Mouse (Mus musculus) neural tube, embryonic 15.5 days (tissue): Measurements from ENCODE around the gene Efhd2. TPM values are rescaled to one million over a fixed set of nuclear protein-coding genes. Genes with fewer than 3 reads are reported as not detected.

Source experiments
- ATAC-seq: fragments of 200-750 bp; cut with Nextera tagmentation; 2 replicates; pipeline ENCODE4 v1.8.0; 2017; ENCODE audit warnings: mild to moderate bottlenecking, moderate TSS enrichment, moderate library complexity; ENCODE audit not compliant: low FRiP score
- H3K27ac ChIP-seq: fragments of 300-500 bp; sonication (generic); replicated peaks from 2 replicates; pipeline ENCODE4 v1.5.1; 2015; ENCODE audit warnings: mild to moderate bottlenecking, inconsistent platforms
- H3K27me3 ChIP-seq: fragments of 300-500 bp; sonication (generic); replicated peaks from 2 replicates; pipeline ENCODE4 v1.6.1; 2015; ENCODE audit warnings: inconsistent platforms
- H3K36me3 ChIP-seq: fragments of 300-500 bp; sonication (generic); 2 replicates; pipeline ENCODE4 v1.6.1; 2015; ENCODE audit warnings: inconsistent platforms
- H3K4me1 ChIP-seq: fragments of 300-500 bp; sonication (generic); 2 replicates; pipeline ENCODE4 v1.6.1; 2015; ENCODE audit warnings: inconsistent platforms
- H3K4me2 ChIP-seq: fragments of 300-500 bp; sonication (generic); 2 replicates; pipeline ENCODE4 v1.6.1; 2015; ENCODE audit warnings: inconsistent platforms, mild to moderate bottlenecking, moderate library complexity
- H3K4me3 ChIP-seq: fragments of 300-500 bp; sonication (generic); replicated peaks from 2 replicates; pipeline ENCODE4 v1.5.1; 2015; ENCODE audit warnings: mild to moderate bottlenecking, inconsistent platforms
- H3K9ac ChIP-seq: fragments of 300-500 bp; sonication (generic); replicated peaks from 2 replicates; pipeline ENCODE4 v1.6.1; 2015; ENCODE audit warnings: mild to moderate bottlenecking, inconsistent platforms
- H3K9me3 ChIP-seq: fragments of 300-500 bp; sonication (generic); replicated peaks from 2 replicates; pipeline ENCODE4 v1.6.1; 2016; ENCODE audit warnings: inconsistent platforms
- WGBS: fragments of 180-500 bp; shearing (Covaris S2); methylation state at CpG from one replicate; pipeline ENCODE4 v1.1.7; 2015; ENCODE audit warnings: mixed read lengths; 5-methylcytosine and 5-hydroxymethylcytosine counted together
- polyA plus RNA-seq: library from polyadenylated mRNA; unstranded; fragments of >200 nt; fragmentation: Nextera tagmentation; extraction: Ambion mirVana; gene quantifications from 2 replicates; pipeline ENCODE4 v1.2.1, GENCODE M21; 2015

Efhd2 gene
- 75.6 and 85.4 TPM in 2 replicates for polyA plus RNA-seq

DNA sequence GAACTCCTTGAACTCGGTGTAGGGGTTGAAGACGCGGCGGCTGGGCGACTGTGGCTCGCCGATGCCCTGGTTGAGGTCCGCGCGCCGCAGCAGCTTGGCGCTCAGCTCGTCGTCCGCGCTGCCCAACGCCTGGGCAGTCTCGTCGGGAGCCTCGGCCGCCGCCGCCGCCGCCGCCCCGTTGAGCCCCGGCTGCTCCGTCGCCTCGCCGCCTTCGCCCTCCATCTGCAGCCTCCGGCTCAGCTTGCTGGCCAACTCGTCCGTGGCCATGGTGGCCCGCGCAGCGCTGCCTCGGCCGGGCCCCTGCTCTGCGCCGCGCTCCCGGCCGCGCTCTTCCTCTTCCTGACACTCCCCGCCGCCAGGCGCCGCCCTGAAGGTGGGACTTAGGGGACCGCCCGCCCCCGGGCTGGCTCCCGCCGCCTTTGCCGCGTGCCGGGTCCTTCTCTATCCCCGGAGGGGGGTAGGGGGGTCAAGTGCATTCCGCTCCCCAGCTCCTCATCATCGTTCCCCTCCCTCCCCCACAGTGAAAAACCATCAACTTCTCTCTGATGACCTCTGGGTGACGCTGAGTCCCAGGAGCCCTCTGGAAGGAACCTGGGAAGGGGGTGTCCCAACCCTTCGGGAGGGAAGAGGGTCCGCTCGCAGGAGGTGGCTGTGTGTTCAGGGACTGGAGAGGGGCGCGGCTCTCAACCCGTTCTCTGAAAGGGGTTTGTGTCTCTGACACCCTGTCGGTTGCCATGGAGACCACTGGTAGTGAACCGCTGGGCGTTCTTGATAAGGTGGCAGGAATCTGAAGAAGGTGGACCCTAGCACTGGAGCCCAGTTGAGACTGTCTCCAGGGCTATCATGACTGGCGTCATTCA is at the start of gene Efhd2:
Gene Efhd2, minus strand, starts transcription at position 320 of the 860 bp plus-strand sequence.
- Histone ChIP-seq H3K27me3 (no peaks in the 10 kb centered on the region), H3K9ac (peak within 1 kb of the TSS; percentile 72), H3K4me1 (peaks cover 50% of the 10 kb centered on the region), H3K4me2 (peak within 1 kb of the TSS; percentile 75), H3K36me3 (no peaks in the 10 kb centered on the region), H3K4me3 (peak within 1 kb of the TSS; percentile 66), H3K27ac (peak within 1 kb of the TSS; percentile 72), H3K9me3 (no peaks in the 10 kb centered on the region)
- under 1% methylated on average over 59 of the region's 73 CpGs for WGBS
- peak; percentile 90 for ATAC-seq

DNA sequence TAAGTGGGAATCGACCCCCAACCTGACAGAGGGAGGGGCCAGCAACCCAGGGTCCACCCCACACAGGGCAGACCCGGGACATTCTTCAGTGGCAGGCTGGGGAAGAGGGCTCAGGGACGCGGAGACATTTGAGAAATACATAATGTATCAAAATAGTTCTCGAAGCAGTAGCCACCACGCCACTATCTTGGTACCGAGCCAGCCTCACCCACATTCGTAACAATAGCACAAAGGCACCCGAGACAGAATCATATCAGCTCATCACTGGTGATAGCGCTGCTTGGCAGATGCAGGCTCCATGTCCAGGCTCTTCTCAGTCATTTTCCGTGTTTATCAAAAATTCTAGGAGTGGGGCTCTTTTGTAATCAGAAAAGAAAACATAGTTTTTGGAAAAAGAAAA is 49.2 kb upstream of the Efhd2 start:
- no peak for ATAC-seq
- Histone ChIP-seq H3K9me3 (no peaks in the 10 kb centered on the region), H3K4me2 (no peak overlapping the region), H3K4me1 (peaks cover 3% of the 10 kb centered on the region), H3K27me3 (no peaks in the 10 kb centered on the region), H3K9ac (no peak overlapping the region), H3K4me3 (no peak overlapping the region), H3K27ac (no peak overlapping the region), H3K36me3 (no peaks in the 10 kb centered on the region)
- 92% methylated on average over 11 of the region's 11 CpGs for WGBS

DNA sequence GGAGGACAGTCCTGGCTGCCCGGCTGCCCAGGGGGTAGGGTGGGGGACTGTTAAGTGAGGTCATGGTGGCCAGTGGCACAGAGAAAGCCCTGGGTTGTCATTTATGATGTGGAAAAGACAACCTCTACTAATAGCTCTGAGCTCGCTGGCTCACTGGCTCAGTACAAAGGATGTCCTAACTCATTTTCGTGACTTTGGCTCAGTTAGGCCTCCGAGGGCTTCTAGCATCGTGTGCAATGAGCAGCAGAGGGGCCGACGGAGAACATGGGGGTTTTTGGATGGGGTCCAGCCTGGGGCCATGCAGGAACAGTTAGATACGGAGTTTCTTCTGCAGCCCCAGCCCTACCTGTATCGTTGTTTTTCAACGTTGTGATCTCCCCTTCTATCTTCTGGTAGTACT is 45.7 kb upstream of the Efhd2 start:
- Histone ChIP-seq H3K4me3 (no peak overlapping the region), H3K27me3 (no peaks in the 10 kb centered on the region), H3K27ac (no peak overlapping the region), H3K4me1 (0 out of 2 replicates have a peak, but pooled peaks cover 3% of the 10 kb centered on the region), H3K9me3 (no peaks in the 10 kb centered on the region), H3K9ac (no peak overlapping the region), H3K36me3 (no peaks in the 10 kb centered on the region), H3K4me2 (no peak overlapping the region)
- ATAC-seq, result no peak
- WGBS, result 80% methylated on average over 10 of the region's 10 CpGs

DNA sequence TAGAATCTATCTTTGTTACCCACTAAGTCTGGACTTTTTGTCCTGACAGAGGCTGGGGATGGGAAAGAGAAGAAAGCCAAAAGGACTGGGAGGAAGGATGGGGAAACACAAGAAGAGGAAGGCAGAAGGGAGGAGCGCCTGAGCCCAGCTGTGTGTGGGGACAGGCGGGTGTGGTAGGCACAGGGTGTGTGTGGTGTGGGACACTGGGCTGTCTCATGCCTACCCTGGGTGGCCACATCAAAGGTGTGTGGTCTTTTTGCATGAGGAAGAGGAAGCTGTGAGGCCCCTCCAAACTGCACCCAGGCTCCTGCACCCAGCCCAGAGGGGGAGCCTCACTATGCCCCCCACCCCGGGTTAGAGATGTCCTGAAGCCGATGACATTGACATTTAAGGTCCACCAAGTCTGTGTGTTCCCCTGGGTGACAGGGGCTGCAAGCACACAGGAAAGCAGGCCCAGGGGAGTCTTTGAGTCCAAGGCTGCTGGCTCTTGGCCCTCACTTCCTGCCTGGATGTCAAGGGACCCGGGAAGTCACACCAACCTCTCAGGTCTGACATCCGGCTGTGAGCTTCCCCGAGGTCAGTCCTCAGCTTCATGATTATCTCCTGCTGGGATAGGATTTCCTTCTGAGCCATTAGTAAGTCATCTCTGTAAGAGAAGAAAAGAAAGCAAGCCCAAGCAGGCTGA is 43.2 kb upstream of the Efhd2 start:
- H3K9ac ChIP-seq, result no peak overlapping the region
- H3K27me3 ChIP-seq, result no peaks in the 10 kb centered on the region
- no peaks in the 10 kb centered on the region for H3K36me3 ChIP-seq
- H3K27ac ChIP-seq, result no peak overlapping the region
- no peak overlapping the region for H3K4me3 ChIP-seq
- H3K4me1 ChIP-seq, result peaks cover 16% of the 10 kb centered on the region
- H3K9me3 ChIP-seq, result no peaks in the 10 kb centered on the region
- ATAC-seq, result no peak
- 68% methylated on average over 7 of the region's 7 CpGs for WGBS
- H3K4me2 ChIP-seq, result no peak overlapping the region

DNA sequence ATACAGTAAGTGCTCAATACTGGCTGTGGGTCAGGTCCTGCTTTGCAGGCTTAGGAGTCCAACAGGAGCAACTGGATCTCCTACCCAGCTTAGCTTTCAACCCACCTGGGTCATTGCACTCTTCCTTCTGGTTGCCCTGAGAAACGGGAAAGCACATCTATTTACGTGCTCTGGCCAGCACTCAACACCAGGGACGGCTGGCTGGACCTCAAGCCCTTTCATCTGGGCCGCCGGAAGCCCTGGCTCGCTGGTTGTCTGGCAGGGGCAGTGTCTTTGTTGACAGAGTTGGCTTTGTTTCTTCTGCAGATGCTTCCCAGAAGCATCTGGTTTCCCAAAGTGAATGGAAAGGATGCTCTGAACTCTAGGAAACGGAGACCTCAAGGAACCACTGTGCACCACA is 39.3 kb upstream of the Efhd2 start:
- 37% methylated on average over 7 of the region's 7 CpGs for WGBS
- ATAC-seq, result no peak

DNA sequence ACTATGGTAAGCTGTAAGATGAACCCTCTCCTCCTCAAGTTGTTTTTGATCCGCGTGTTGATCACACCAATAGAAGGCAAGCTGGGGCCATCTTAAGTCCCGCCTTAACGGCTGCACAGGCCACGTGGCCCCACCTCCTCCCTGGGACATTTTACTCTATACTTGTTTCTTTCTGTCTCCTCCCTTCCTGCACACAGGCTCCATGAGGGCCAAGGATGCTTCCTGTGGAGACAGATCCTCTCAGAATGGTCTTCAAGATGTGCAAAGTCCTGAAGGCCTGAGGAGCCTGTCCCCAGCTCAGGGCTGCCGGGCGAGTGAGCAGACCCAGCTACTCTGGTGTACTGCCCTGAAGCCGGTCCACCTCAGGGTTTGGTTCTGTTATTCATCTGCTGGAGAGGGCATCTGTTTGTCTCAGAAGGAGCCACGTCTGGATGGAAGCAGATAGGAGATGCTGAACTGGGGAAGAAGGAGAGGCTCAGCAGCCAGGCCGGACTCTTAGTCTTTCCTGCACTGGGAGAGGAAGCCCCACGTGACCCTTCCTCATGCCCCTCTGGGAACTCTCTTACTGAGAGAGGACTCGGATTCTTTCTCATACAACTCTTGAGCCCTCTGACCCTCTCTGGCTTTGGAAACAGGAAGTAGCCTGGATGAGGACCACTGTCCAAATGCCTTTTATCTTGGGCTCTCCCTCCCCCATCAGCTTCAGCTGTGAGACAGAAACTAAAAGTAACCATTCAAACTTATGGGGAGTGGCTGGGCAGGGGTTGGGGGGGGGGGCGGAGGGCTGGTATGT is 38.7 kb upstream of the Efhd2 start:
- H3K9ac ChIP-seq, result no peak overlapping the region
- H3K9me3 ChIP-seq, result no peaks in the 10 kb centered on the region
- no peak for ATAC-seq
- no peak overlapping the region for H3K4me2 ChIP-seq
- WGBS, result 81% methylated on average over 13 of the region's 13 CpGs
- no peak overlapping the region for H3K4me3 ChIP-seq
- peaks cover 14% of the 10 kb centered on the region for H3K4me1 ChIP-seq
- no peaks in the 10 kb centered on the region for H3K36me3 ChIP-seq
- peak overlapping the region; percentile 48; the same call in 1 of the 2 replicates for H3K27ac ChIP-seq
- H3K27me3 ChIP-seq, result no peaks in the 10 kb centered on the region

More for the DNA sequence above, 39.3 kb upstream of the Efhd2 start:
- no peaks in the 10 kb centered on the region for H3K36me3 ChIP-seq
- no peaks in the 10 kb centered on the region for H3K9me3 ChIP-seq
- H3K4me2 ChIP-seq, result no peak overlapping the region
- no peaks in the 10 kb centered on the region for H3K27me3 ChIP-seq
- peaks cover 14% of the 10 kb centered on the region for H3K4me1 ChIP-seq
- peak overlapping the region; percentile 48; the same call in 1 of the 2 replicates for H3K27ac ChIP-seq
- no peak overlapping the region for H3K9ac ChIP-seq
- no peak overlapping the region for H3K4me3 ChIP-seq

DNA sequence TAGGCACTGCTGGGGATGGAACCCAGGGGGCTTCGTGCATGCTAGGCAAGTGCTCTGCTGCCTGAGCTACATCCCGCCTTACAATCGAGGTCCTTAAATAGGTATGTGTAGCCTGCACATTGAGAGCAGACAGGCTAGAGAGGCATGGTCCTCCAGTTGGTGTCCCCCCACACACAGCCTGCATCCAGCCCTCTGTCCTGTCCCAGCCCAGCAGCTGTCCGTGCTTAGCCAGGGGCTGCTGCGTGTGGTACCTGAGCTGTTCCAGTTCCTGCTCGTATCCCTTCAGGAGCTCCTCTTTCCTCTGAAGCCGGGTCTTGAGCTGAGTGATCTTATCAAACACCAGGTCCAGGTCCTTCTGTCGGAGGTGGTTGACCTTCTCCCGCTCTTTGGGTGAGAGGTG is 30.0 kb upstream of the Efhd2 start:
- Histone ChIP-seq H3K4me1 (peaks cover 20% of the 10 kb centered on the region), H3K9me3 (no peaks in the 10 kb centered on the region), H3K9ac (no peak overlapping the region), H3K27ac (no peak overlapping the region), H3K27me3 (no peaks in the 10 kb centered on the region), H3K4me2 (no peak overlapping the region), H3K4me3 (no peak overlapping the region), H3K36me3 (no peaks in the 10 kb centered on the region)
- ATAC-seq, result no peak
- WGBS, result 90% methylated on average over 9 of the region's 9 CpGs

DNA sequence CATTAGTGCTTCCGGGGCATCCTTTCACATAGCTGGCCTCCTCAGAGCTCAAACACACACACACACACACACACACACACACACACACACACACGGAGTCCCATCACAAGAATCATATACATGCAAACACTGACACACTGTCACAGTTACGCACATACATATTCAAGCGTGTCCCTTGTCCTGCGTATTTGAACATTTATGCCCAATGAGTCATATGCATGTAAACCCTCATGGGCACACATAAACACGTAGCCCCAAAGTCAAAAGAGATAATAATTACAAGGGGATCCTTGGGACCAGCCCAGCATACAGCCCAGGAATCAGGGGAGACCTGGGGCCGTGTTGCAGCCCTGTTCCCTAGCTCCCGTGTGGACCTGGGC is 27.7 kb upstream of the Efhd2 start:
- Histone ChIP-seq H3K4me1 (peaks cover 34% of the 10 kb centered on the region), H3K27ac (no peak overlapping the region), H3K27me3 (no peaks in the 10 kb centered on the region), H3K4me3 (no peak overlapping the region), H3K4me2 (no peak overlapping the region), H3K9ac (no peak overlapping the region), H3K36me3 (no peaks in the 10 kb centered on the region), H3K9me3 (no peaks in the 10 kb centered on the region)
- WGBS, result 68% methylated on average over 8 of the region's 8 CpGs
- no peak for ATAC-seq

DNA sequence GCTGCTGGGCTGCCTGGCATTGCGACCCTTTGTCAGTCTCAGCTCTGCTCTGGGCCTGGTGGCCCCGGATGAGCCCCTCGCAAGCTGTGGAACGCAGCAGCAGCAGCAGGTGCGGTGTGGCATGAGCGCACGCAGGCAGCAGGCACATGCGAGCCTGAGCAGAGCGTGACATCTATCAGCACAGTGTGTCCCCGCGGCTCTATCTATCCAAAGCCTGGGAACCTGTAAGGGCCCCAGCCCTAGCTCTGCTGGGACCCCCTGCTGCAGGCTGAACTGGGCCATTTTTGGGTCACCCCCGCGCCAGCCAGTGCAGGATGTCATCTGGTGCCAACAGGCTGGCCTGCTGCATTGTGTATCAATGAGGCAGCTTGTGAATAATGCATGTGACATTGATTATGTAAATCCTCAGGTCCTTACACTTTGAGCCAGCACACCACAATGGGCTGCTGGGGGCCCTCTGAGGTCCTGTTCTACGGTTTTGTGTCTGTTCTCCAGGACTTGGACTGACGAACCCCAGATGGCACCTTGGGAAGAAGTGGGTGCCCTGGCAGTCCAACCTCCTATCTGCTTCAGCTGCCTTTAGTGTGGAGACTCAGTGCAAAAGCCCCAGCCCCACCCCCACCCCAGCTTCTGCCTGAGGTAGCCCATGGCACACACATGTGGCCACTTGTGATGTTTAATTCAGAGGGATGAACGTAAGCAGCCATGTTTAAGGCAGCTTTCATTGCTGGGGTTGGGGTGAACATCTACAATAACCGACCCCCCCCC is 27.2 kb upstream of the Efhd2 start:
- H3K27me3 ChIP-seq, result no peaks in the 10 kb centered on the region
- H3K9me3 ChIP-seq, result no peaks in the 10 kb centered on the region
- peak; percentile 45 for ATAC-seq
- no peak overlapping the region for H3K9ac ChIP-seq
- no peak overlapping the region for H3K4me3 ChIP-seq
- H3K36me3 ChIP-seq, result no peaks in the 10 kb centered on the region
- peak overlapping the region; percentile 73 for H3K27ac ChIP-seq
- H3K4me2 ChIP-seq, result peak overlapping the region; percentile 21; the same call in 1 of the 2 replicates
- WGBS, result 34% methylated on average over 17 of the region's 17 CpGs
- H3K4me1 ChIP-seq, result peaks cover 39% of the 10 kb centered on the region

DNA sequence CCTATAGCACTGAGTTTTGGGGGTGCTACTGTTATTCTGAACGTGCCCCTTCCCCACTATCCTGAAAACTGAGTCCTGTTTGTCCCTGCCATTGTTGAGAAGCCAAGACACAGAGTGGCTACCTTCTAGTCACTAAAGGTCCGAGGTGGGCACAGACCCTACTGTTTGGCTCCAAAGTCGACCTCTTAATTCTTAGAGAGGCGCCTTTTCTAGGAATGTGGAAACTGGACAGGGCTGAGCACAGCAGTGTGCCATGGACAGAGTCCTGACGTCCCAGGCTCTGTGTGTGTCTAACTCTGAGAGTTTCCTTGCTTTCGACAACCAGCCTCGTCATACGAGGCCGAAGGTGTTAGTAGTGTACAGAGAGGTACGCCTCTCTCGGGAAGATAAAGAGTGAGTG is 25.7 kb upstream of the Efhd2 start:
- 59% methylated on average over 11 of the region's 11 CpGs for WGBS
- Histone ChIP-seq H3K4me1 (peaks cover 49% of the 10 kb centered on the region), H3K4me2 (no peak overlapping the region), H3K9me3 (no peaks in the 10 kb centered on the region), H3K4me3 (no peak overlapping the region), H3K27ac (peak overlapping the region; percentile 73), H3K27me3 (no peaks in the 10 kb centered on the region), H3K36me3 (no peaks in the 10 kb centered on the region), H3K9ac (no peak overlapping the region)
- ATAC-seq, result no peak

DNA sequence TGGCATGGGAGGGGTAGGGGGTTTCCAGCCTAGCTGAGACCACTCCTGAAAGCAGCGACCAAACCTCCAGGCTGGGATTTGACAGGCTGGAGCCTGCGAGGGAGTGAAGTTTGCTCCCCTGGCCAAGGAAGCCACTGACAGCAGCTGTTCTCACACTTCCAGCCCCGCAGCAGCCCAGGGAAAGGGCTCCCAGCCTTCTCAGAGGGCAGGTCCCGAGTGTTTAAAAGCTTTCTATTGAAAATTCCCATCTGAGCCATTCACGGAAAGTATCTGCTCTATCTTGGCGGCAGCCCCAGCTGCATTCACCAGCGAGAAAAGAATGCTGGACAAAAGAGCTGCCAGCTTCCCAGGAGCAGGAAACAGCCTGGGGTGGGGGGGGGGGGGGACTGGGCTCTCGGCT is 25.2 kb upstream of the Efhd2 start:
- Histone ChIP-seq H3K9ac (no peak overlapping the region), H3K4me2 (no peak overlapping the region), H3K4me3 (no peak overlapping the region), H3K27ac (peak overlapping the region; percentile 72), H3K27me3 (no peaks in the 10 kb centered on the region), H3K36me3 (no peaks in the 10 kb centered on the region), H3K9me3 (no peaks in the 10 kb centered on the region), H3K4me1 (peaks cover 49% of the 10 kb centered on the region)
- 4% methylated on average over 8 of the region's 8 CpGs for whole genome bisulfite sequencing
- 0 out of 2 replicates have a peak, but pooled peaks have one; percentile 22 for ATAC-seq
